ENCODE assay signal across 8 mouse cellular contexts in genomic region chr9:71591938-71592548, GRCm38 (mm10). TPM values are rescaled to one million over a fixed set of nuclear protein-coding genes. Genes with fewer than 3 reads are reported as not detected.
DNase-seq lines count a peak whose midpoint lies in the region; ATAC-seq and TF ChIP-seq lines count a peak whose summit lies in the region.

TSS of gene Myzap (minus strand) at chr9:71592360.

- H3K9ac ChIP-seq in hindbrain, embryonic 15.5 days, result peak within 1 kb of the TSS; percentile 62

- H3K36me3 ChIP-seq in hindbrain, embryonic 15.5 days, result no peaks in the 10 kb centered on the region

- ATAC-seq in hindbrain, embryonic 15.5 days (ENCODE audit: low FRiP score, low read depth), result peak; percentile 87
- peak; percentile 99 for ATAC-seq in megakaryocyte progenitor cell, adult 5-6 weeks (replicated peaks; ENCODE audit: poor library complexity)

- intact Hi-C loops in left cerebral cortex, adult 2 months (cut with DNase I), result no loop called here

- TF ChIP-seq CTCF in left cerebral cortex, adult 2 months (IDR thresholded peaks at IDR 0.05), result no peak

- 1% methylated on average over 29 of the region's 29 CpGs for WGBS in hindbrain, embryonic 15.5 days

- peaks cover 13% of the 10 kb centered on the region for H3K4me1 ChIP-seq in hindbrain, embryonic 15.5 days (replicated peaks)

- no peaks in the 10 kb centered on the region for H3K9me3 ChIP-seq in hindbrain, embryonic 15.5 days

- H3K4me2 ChIP-seq in hindbrain, embryonic 15.5 days, result peak within 1 kb of the TSS; percentile 90

- peak; percentile 88 for DNase-seq in T-cell, adult 2 months (ENCODE audit: low spot score)
- peak; percentile 36 to 60 for DNase-seq in cerebellum, postnatal 4 days (ENCODE audit: low spot score in 2 of 2)
- DNase-seq in gastrocnemius, adult 18-20 months (ENCODE audit: low spot score), result peak; percentile 90
- peak; percentile 63 to 67 for DNase-seq in left cerebral cortex, adult 2 months (ENCODE audit: extremely low spot score in 1 of 2, low spot score in 2 of 2)
- DNase-seq in right cerebral cortex, postnatal 14 days, result peak; percentile 61
- DNase-seq in urinary bladder, postnatal 25 days (ENCODE audit: low spot score), result peak; percentile 95

- no peak within 1 kb of the TSS for H3K27ac ChIP-seq in hindbrain, embryonic 15.5 days (replicated peaks)
- no peak within 1 kb of the TSS for H3K27ac ChIP-seq in left cerebral cortex, adult 2 months

- H3K4me3 ChIP-seq in hindbrain, embryonic 15.5 days, result peak within 1 kb of the TSS; percentile 59
- peak within 1 kb of the TSS; percentile 51 for H3K4me3 ChIP-seq in left cerebral cortex, adult 2 months

- H3K27me3 ChIP-seq in hindbrain, embryonic 15.5 days, result no peaks in the 10 kb centered on the region

RNA-seq across cellular contexts. Expression of gene Myzap, which starts in this region (rescaled TPM):
- 1 to 10 TPM; 3.8 to 3.9 TPM for total RNA-seq in gastrocnemius, adult 18-20 months (2021)
- 2.3 and 2.5 TPM in 2 replicates for polyA plus RNA-seq in hindbrain, embryonic 15.5 days (2015; fragmentation: Nextera tagmentation; extraction: Ambion mirVana)
- 1 to 10 TPM; 1.8 to 1.9 TPM for total RNA-seq in left cerebral cortex, adult 2 months (2021)
- not detected in 2 replicates for total RNA-seq in megakaryocyte progenitor cell, adult 5-6 weeks (2015)
- 0.98 and 1.5 TPM in 2 replicates for total RNA-seq in megakaryocyte progenitor cell, adult 5-6 weeks (2017)
